Mouse (Mus musculus) stomach, embryonic 14.5 days (tissue): ENCODE measurements around the gene Meis1. TPM values are rescaled to one million over a fixed set of nuclear protein-coding genes. Genes with fewer than 3 reads are reported as not detected.

Experiments
- ATAC-seq: fragments of 200-750 bp; cut with Nextera tagmentation; 2 replicates; pipeline ENCODE4 v1.8.0; 2017; ENCODE audit warnings: low read depth, moderate TSS enrichment; ENCODE audit not compliant: insufficient number of reproducible peaks, insufficient read depth, low FRiP score
- H3K27ac ChIP-seq: fragments of 300-500 bp; sonication (generic); 2 replicates; pipeline ENCODE4 v1.5.1; 2014; ENCODE audit warnings: mild to moderate bottlenecking, low read length, moderate library complexity, mixed read lengths
- H3K27me3 ChIP-seq: fragments of 300-500 bp; sonication (generic); 2 replicates; pipeline ENCODE4 v1.6.1; 2014; ENCODE audit warnings: low read length, control low read depth, mixed read lengths; ENCODE audit not compliant: control insufficient read depth, insufficient read depth
- H3K36me3 ChIP-seq: fragments of 300-500 bp; sonication (generic); 2 replicates; pipeline ENCODE4 v1.6.1; 2014; ENCODE audit warnings: mild to moderate bottlenecking, control low read depth, low read length, moderate library complexity, mixed read lengths; ENCODE audit not compliant: control insufficient read depth, insufficient read depth
- H3K4me1 ChIP-seq: fragments of 300-500 bp; sonication (generic); 2 replicates; pipeline ENCODE4 v1.6.1; 2014; ENCODE audit warnings: low read length, control low read depth, mixed read lengths; ENCODE audit not compliant: control insufficient read depth, insufficient read depth
- H3K4me2 ChIP-seq: fragments of 300-500 bp; sonication (generic); replicated peaks from 2 replicates; pipeline ENCODE4 v1.6.1; 2014; ENCODE audit warnings: low read depth, low read length, control low read depth
- H3K4me3 ChIP-seq: fragments of 300-500 bp; sonication (generic); 2 replicates; pipeline ENCODE4 v1.5.1; 2014; ENCODE audit warnings: low read depth, low read length, control low read depth
- H3K9ac ChIP-seq: fragments of 300-500 bp; sonication (generic); replicated peaks from 2 replicates; pipeline ENCODE4 v1.6.1; 2014; ENCODE audit warnings: low read depth, mild to moderate bottlenecking, control low read depth, low read length, moderate library complexity, mixed read lengths
- H3K9me3 ChIP-seq: fragments of 300-500 bp; sonication (generic); 2 replicates; pipeline ENCODE4 v1.6.1; 2016; ENCODE audit warnings: low read depth, low read length, control low read depth; ENCODE audit not compliant: control insufficient read depth
- WGBS: fragments of 180-500 bp; shearing (Covaris S2); extraction: QIAGEN DNeasy Blood & Tissue Kit; methylation state at CpG from one replicate; pipeline ENCODE4 v1.1.7; 2014; 5-methylcytosine and 5-hydroxymethylcytosine counted together
- polyA plus RNA-seq: library from polyadenylated mRNA; unstranded; fragments of >200 nt; fragmentation: Nextera tagmentation; extraction: Ambion mirVana; gene quantifications from 2 replicates; pipeline ENCODE4 v1.2.1, GENCODE M21; 2014

Meis1 gene
- polyA plus RNA-seq, 1 experiment from 2014 or later, result 155 TPM

- WGBS, result 4% methylated on average over 18 of the region's 18 CpGs
- no peaks in the 10 kb centered on the region for H3K9me3 ChIP-seq
- H3K4me1 ChIP-seq, result peaks cover 20% of the 10 kb centered on the region
- H3K4me3 ChIP-seq, result peak overlapping the region; percentile 42
- peak overlapping the region; percentile 90 for H3K4me2 ChIP-seq
- no peaks in the 10 kb centered on the region for H3K27me3 ChIP-seq
- no peaks in the 10 kb centered on the region for H3K36me3 ChIP-seq
- H3K27ac ChIP-seq, result peak overlapping the region; percentile 98
- ATAC-seq, result no peak
- H3K9ac ChIP-seq, result peak overlapping the region; percentile 80
These were observed 144.3 kb downstream of the Meis1 start for GRCm38 (mm10) chr11:18874278-18875000.

GRCm38 (mm10) chr11:18873451-18874277 lies 145.1 kb downstream of the Meis1 start:
- ATAC-seq, result no peak
- no peaks in the 10 kb centered on the region for H3K36me3 ChIP-seq
- peak overlapping the region; percentile 98 for H3K27ac ChIP-seq
- H3K4me2 ChIP-seq, result peak overlapping the region; percentile 90
- H3K27me3 ChIP-seq, result no peaks in the 10 kb centered on the region
- H3K4me3 ChIP-seq, result peak overlapping the region; percentile 42; the same call in 1 of the 2 replicates
- no peaks in the 10 kb centered on the region for H3K9me3 ChIP-seq
- H3K4me1 ChIP-seq, result peaks cover 17% of the 10 kb centered on the region
- peak overlapping the region; percentile 80 for H3K9ac ChIP-seq
- WGBS, result 11% methylated on average over 9 of the region's 9 CpGs

- Histone ChIP-seq H3K4me1 (peaks cover 17% of the 10 kb centered on the region), H3K27me3 (no peaks in the 10 kb centered on the region), H3K36me3 (no peaks in the 10 kb centered on the region), H3K27ac (peak overlapping the region; percentile 99), H3K9me3 (no peaks in the 10 kb centered on the region), H3K4me3 (0 out of 2 replicates have a peak overlapping the region, but pooled peaks have one; percentile 54), H3K4me2 (peak overlapping the region; percentile 94), H3K9ac (no peak overlapping the region)
- WGBS, result 17% methylated on average over 3 of the region's 3 CpGs
- no peak for ATAC-seq
These were observed 146.0 kb downstream of the Meis1 start for GRCm38 (mm10) chr11:18872793-18873192.

GRCm38 (mm10) chr11:18872118-18872751 lies 146.6 kb downstream of the Meis1 start:
- Histone ChIP-seq H3K4me1 (peaks cover 17% of the 10 kb centered on the region), H3K27me3 (no peaks in the 10 kb centered on the region), H3K4me3 (peak overlapping the region; percentile 54)

GRCm38 (mm10) chr11:18871170-18872081 lies 147.4 kb downstream of the Meis1 start:
- under 1% methylated on average over 51 of the region's 58 CpGs for WGBS
- no peaks in the 10 kb centered on the region for H3K27me3 ChIP-seq
- H3K36me3 ChIP-seq, result no peaks in the 10 kb centered on the region
- peak overlapping the region; percentile 94 for H3K4me2 ChIP-seq
- H3K9me3 ChIP-seq, result no peaks in the 10 kb centered on the region
- H3K9ac ChIP-seq, result peak overlapping the region; percentile 99
- H3K4me1 ChIP-seq, result peaks cover 15% of the 10 kb centered on the region
- peak; percentile 57; the same call in 1 of the 2 replicates for ATAC-seq
- H3K27ac ChIP-seq, result peak overlapping the region; percentile 99
- H3K4me3 ChIP-seq, result peak overlapping the region; percentile 54

More at GRCm38 (mm10) chr11:18872118-18872751, 146.6 kb downstream of the Meis1 start:
- no peak for ATAC-seq
- Histone ChIP-seq H3K9me3 (no peaks in the 10 kb centered on the region), H3K27ac (peak overlapping the region; percentile 99), H3K36me3 (no peaks in the 10 kb centered on the region), H3K4me2 (peak overlapping the region; percentile 94), H3K9ac (peak overlapping the region; percentile 99)
- WGBS, result 4% methylated on average over 12 of the region's 12 CpGs

- peak overlapping the region; percentile 99 for H3K9ac ChIP-seq
- no peaks in the 10 kb centered on the region for H3K27me3 ChIP-seq
- no peaks in the 10 kb centered on the region for H3K9me3 ChIP-seq
- 9% methylated on average over 25 of the region's 25 CpGs for WGBS
- H3K4me1 ChIP-seq, result peaks cover 10% of the 10 kb centered on the region
- H3K4me3 ChIP-seq, result peak overlapping the region; percentile 54
- peak overlapping the region; percentile 94 for H3K4me2 ChIP-seq
- H3K36me3 ChIP-seq, result no peaks in the 10 kb centered on the region
- peak overlapping the region; percentile 99 for H3K27ac ChIP-seq
- ATAC-seq, result no peak; the same call in 1 of the 2 replicates
These were observed 148.5 kb downstream of the Meis1 start for GRCm38 (mm10) chr11:18870121-18870931.

- Histone ChIP-seq H3K27ac (peak overlapping the region; percentile 99), H3K4me1 (peaks cover 8% of the 10 kb centered on the region; the same call in 1 of the 2 replicates), H3K27me3 (no peaks in the 10 kb centered on the region), H3K9me3 (no peaks in the 10 kb centered on the region), H3K4me3 (peak overlapping the region; percentile 54; the same call in 1 of the 2 replicates), H3K9ac (no peak overlapping the region), H3K36me3 (no peaks in the 10 kb centered on the region), H3K4me2 (peak overlapping the region; percentile 94)
- no peak for ATAC-seq
- WGBS, result 38% methylated on average over 4 of the region's 6 CpGs
These were observed 149.3 kb downstream of the Meis1 start for GRCm38 (mm10) chr11:18869429-18869969.
